Mouse (Mus musculus) erythroid progenitor cell, adult 5-6 weeks (primary cell): ENCODE data around the gene Tbc1d9. TPM values are rescaled to one million over a fixed set of nuclear protein-coding genes. Genes with fewer than 3 reads are reported as not detected.

ENCODE experiments used
- ATAC-seq: replicated peaks from 2 replicates; pipeline ENCODE4 v1.8.0; 2016; ENCODE audit warnings: moderate number of reproducible peaks, mild to moderate bottlenecking, moderate TSS enrichment, inconsistent platforms; ENCODE audit not compliant: poor library complexity, low FRiP score, severe bottlenecking
- total RNA-seq, 2 experiments: library from RNA; stranded (forward) in 1 of 2; stranded (reverse) in 1 of 2; fragments of 150-400 nt in 1 of 2; fragments of 186-747, 209-891 nt in 1 of 2; gene quantifications; 2 replicates each; pipeline versions ENCODE4 v1.2.3 to v1.2.4; 2015 to 2017; ENCODE audit warnings: low replicate concordance in 2 of 2

Gene Tbc1d9
- total RNA-seq (2015; ENCODE audit: low replicate concordance) (1.4 and 4.2 TPM in 2 replicates), total RNA-seq (2017; ENCODE audit: low replicate concordance) (3.1 and 8.3 TPM in 2 replicates)

GRCm38 (mm10) chr8:83165235-83165930 is at the start of gene Tbc1d9:
Gene Tbc1d9 (plus strand): TSS chr8:83165352.
- ATAC-seq: no peak

- no peak for ATAC-seq
Observed at GRCm38 (mm10) chr8:83135086-83135485, 30.1 kb upstream of the Tbc1d9 start.

GRCm38 (mm10) chr8:83140068-83140467 is 25.1 kb upstream of the Tbc1d9 start:
- no peak for ATAC-seq

- no peak for ATAC-seq
Observed at GRCm38 (mm10) chr8:83140701-83141111, 24.4 kb upstream of the Tbc1d9 start.

- no peak for ATAC-seq
Observed at GRCm38 (mm10) chr8:83141358-83141757, 23.8 kb upstream of the Tbc1d9 start.

- no peak for ATAC-seq
Observed at GRCm38 (mm10) chr8:83144601-83145000, 20.6 kb upstream of the Tbc1d9 start.

GRCm38 (mm10) chr8:83145421-83145820 is 19.7 kb upstream of the Tbc1d9 start:
- ATAC-seq: no peak

GRCm38 (mm10) chr8:83149124-83149523 is 16.0 kb upstream of the Tbc1d9 start:
- ATAC-seq: no peak

- ATAC-seq: no peak
Observed at GRCm38 (mm10) chr8:83152055-83152454, 13.1 kb upstream of the Tbc1d9 start.

- ATAC-seq: no peak
Observed at GRCm38 (mm10) chr8:83152470-83152869, 12.7 kb upstream of the Tbc1d9 start.

GRCm38 (mm10) chr8:83155110-83155509 is 10.0 kb upstream of the Tbc1d9 start:
- ATAC-seq: no peak

GRCm38 (mm10) chr8:83158971-83159370 is 6.2 kb upstream of the Tbc1d9 start:
- no peak for ATAC-seq

- ATAC-seq: no peak
Observed at GRCm38 (mm10) chr8:83159615-83160014, 5.5 kb upstream of the Tbc1d9 start.

- no peak for ATAC-seq
Observed at GRCm38 (mm10) chr8:83160613-83161012, 4.5 kb upstream of the Tbc1d9 start.

GRCm38 (mm10) chr8:83165931-83166867 is 1.0 kb downstream of the Tbc1d9 start, which contains the start of gene Gm10645:
Gene Gm10645 (minus strand): TSS chr8:83166170.
- ATAC-seq: no peak

- no peak for ATAC-seq
Observed at GRCm38 (mm10) chr8:83167932-83168331, 2.8 kb downstream of the Tbc1d9 start.

- no peak for ATAC-seq
Observed at GRCm38 (mm10) chr8:83169127-83169526, 4.0 kb downstream of the Tbc1d9 start.

- no peak for ATAC-seq
Observed at GRCm38 (mm10) chr8:83169709-83170108, 4.6 kb downstream of the Tbc1d9 start.

- no peak for ATAC-seq
Observed at GRCm38 (mm10) chr8:83170894-83171293, 5.7 kb downstream of the Tbc1d9 start.

GRCm38 (mm10) chr8:83175680-83176079 is 10.5 kb downstream of the Tbc1d9 start:
- no peak for ATAC-seq

GRCm38 (mm10) chr8:83176785-83177184 is 11.6 kb downstream of the Tbc1d9 start:
- no peak for ATAC-seq
